ENCODE assay signal across 9 mouse cellular contexts in the genomic region with DNA sequence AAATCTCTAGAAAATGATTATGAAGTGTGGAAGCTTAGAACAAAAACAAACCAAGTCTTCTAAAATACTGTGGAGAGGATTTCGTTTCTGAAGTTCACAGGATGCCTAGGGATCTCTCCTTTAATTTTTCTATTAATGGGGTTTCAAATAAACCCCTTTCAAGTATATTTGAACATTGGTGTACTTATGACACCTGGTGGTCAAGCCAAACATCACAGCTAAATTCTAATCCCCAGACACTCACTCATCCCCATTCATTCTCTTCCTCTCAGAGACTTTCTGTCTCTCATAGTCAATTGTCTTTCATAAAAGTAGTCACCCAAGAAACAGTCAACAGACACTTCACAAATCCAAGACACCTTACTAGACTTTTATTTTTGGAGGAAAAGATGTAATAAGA. TPM values are rescaled to one million over a fixed set of nuclear protein-coding genes. Genes with fewer than 3 reads are reported as not detected.
A peak's percentile ranks its signal among the peaks of the same experiment; 100 is the strongest.
DNase-seq lines count a peak whose midpoint lies in the region; ATAC-seq lines count a peak whose summit lies in the region.
"Had no signal": no experiment of that assay in that cellular context is flagged by ENCODE, and none has a peak within 500 bp of the region (broad histone marks: within the 10 kb centered on the region; RNA-seq: fewer than 3 reads in every experiment).

No protein-coding gene starts in this region.

- no peak overlapping the region for H3K4me3 ChIP-seq in kidney, embryonic 15.5 days (replicated peaks)
- H3K4me3 ChIP-seq: hindbrain, embryonic 15.5 days had no signal

- H3K9me3 ChIP-seq in kidney, embryonic 15.5 days (replicated peaks), result no peaks in the 10 kb centered on the region
- H3K9me3 ChIP-seq: hindbrain, embryonic 15.5 days had no signal

- no peak for ATAC-seq in kidney, embryonic 15.5 days (replicated peaks; ENCODE audit: low FRiP score)

- H3K27ac ChIP-seq in kidney, embryonic 15.5 days, result no peak overlapping the region
- H3K27ac ChIP-seq: hindbrain, embryonic 15.5 days had no signal

- H3K4me1 ChIP-seq in kidney, embryonic 15.5 days, result no peaks in the 10 kb centered on the region
- H3K4me1 ChIP-seq: hindbrain, embryonic 15.5 days had no signal

- no peaks in the 10 kb centered on the region for H3K27me3 ChIP-seq in kidney, embryonic 15.5 days
- H3K27me3 ChIP-seq: hindbrain, embryonic 15.5 days had no signal

- 13% methylated on average over 1 of the region's 1 CpGs for WGBS in kidney, embryonic 15.5 days

- no peaks in the 10 kb centered on the region for H3K36me3 ChIP-seq in kidney, embryonic 15.5 days
- H3K36me3 ChIP-seq: hindbrain, embryonic 15.5 days had no signal

- no peak overlapping the region for H3K4me2 ChIP-seq in kidney, embryonic 15.5 days
- H3K4me2 ChIP-seq: hindbrain, embryonic 15.5 days had no signal

- peak; percentile 26 for DNase-seq in adrenal gland, postnatal 10 days
- DNase-seq in adrenal gland, postnatal 4 days (ENCODE audit: low spot score in 2 of 2), result no peak
- peak; percentile 27 for DNase-seq in kidney, postnatal 10 days
- DNase-seq in CD4-positive helper T cell, adult 2 months (ENCODE audit: low read depth, low spot score), result peak; percentile 33
- DNase-seq in induced T-regulatory cell, adult 2 months (ENCODE audit: low read depth), result peak; percentile 66
- DNase-seq in cerebellum, adult 9-11 months, result no peak
- DNase-seq in neural tube, embryonic 10.5 days (ENCODE audit: extremely low spot score, low spot score), result no peak

- no peak overlapping the region for H3K9ac ChIP-seq in kidney, embryonic 15.5 days
- H3K9ac ChIP-seq: hindbrain, embryonic 15.5 days had no signal

RNA-seq across cellular contexts. Expression of a gene that starts 19.6 kb away (rescaled TPM):
- 1 to 10 TPM; 2.4 to 3.4 TPM for total RNA-seq in adrenal gland, postnatal 10 days (2021)
- total RNA-seq in adrenal gland, postnatal 4 days (2021), result 1 to 10 TPM; 1.8 to 2.0 TPM
- polyA plus RNA-seq in kidney, embryonic 15.5 days (2015; fragmentation: Nextera tagmentation; extraction: Ambion mirVana), result 0.74 and 0.93 TPM in 2 replicates

Comparison
In these comparisons a context has a peak if more than half of its experiments do, and no peak if none do; other contexts are left out.
1. DNase-seq: peak in adrenal gland, postnatal 10 days (single experiment), kidney, postnatal 10 days (single experiment), CD4-positive helper T cell, adult 2 months (single experiment) and induced T-regulatory cell, adult 2 months (single experiment); none in adrenal gland, postnatal 4 days (0 of 2), cerebellum, adult 9-11 months (single experiment) and neural tube, embryonic 10.5 days (single experiment).